Mouse (Mus musculus) hindbrain, embryonic 16.5 days (tissue): ENCODE data around the gene Tfb1m. TPM values are rescaled to one million over a fixed set of nuclear protein-coding genes. Genes with fewer than 3 reads are reported as not detected.
A peak's percentile ranks its signal among the peaks of the same experiment; 100 is the strongest.

Source experiments
- ATAC-seq: fragments of 200-750 bp; cut with Nextera tagmentation; 2 replicates; pipeline ENCODE4 v1.8.0; 2017; ENCODE audit warnings: moderate TSS enrichment, moderate library complexity
- H3K27ac ChIP-seq: fragments of 300-500 bp; sonication (generic); 2 replicates; pipeline ENCODE4 v1.5.1; 2014; ENCODE audit warnings: low read depth, mild to moderate bottlenecking, control low read depth, low read length, moderate library complexity
- H3K27me3 ChIP-seq: fragments of 300-500 bp; sonication (generic); replicated peaks from 2 replicates; pipeline ENCODE4 v1.6.1; 2014; ENCODE audit warnings: low read length; ENCODE audit not compliant: control insufficient read depth, insufficient read depth
- H3K36me3 ChIP-seq: fragments of 300-500 bp; sonication (generic); 2 replicates; pipeline ENCODE4 v1.6.1; 2014; ENCODE audit warnings: mild to moderate bottlenecking, low read length, moderate library complexity, mixed read lengths; ENCODE audit not compliant: control insufficient read depth, insufficient read depth
- H3K4me1 ChIP-seq: fragments of 300-500 bp; sonication (generic); 2 replicates; pipeline ENCODE4 v1.6.1; 2014; ENCODE audit warnings: low read depth, low read length; ENCODE audit not compliant: control insufficient read depth, insufficient read depth
- H3K4me2 ChIP-seq: fragments of 300-500 bp; sonication (generic); 2 replicates; pipeline ENCODE4 v1.6.1; 2014; ENCODE audit warnings: mild to moderate bottlenecking, low read length, control low read depth, moderate library complexity
- H3K4me3 ChIP-seq: fragments of 300-500 bp; sonication (generic); 2 replicates; pipeline ENCODE4 v1.5.1; 2014; ENCODE audit warnings: mild to moderate bottlenecking, low read length, control low read depth, moderate library complexity
- H3K9ac ChIP-seq: fragments of 300-500 bp; sonication (generic); 2 replicates; pipeline ENCODE4 v1.6.1; 2014; ENCODE audit warnings: low read depth, mild to moderate bottlenecking, control low read depth, low read length, moderate library complexity
- H3K9me3 ChIP-seq: fragments of 300-500 bp; sonication (generic); 2 replicates; pipeline ENCODE4 v1.6.1; 2014; ENCODE audit warnings: mild to moderate bottlenecking, low read length, moderate library complexity; ENCODE audit not compliant: control insufficient read depth
- WGBS: fragments of 180-500 bp; shearing (Covaris S2); extraction: QIAGEN DNeasy Blood & Tissue Kit; methylation state at CpG from one replicate; pipeline ENCODE4 v1.1.7; 2014; 5-methylcytosine and 5-hydroxymethylcytosine counted together
- polyA plus RNA-seq: library from polyadenylated mRNA; unstranded; fragments of >200 nt; fragmentation: Nextera tagmentation; extraction: Ambion mirVana; gene quantifications from 2 replicates; pipeline ENCODE4 v1.2.1, GENCODE M21; 2015

Gene Tfb1m
- polyA plus RNA-seq, 1 experiment from 2014 or later: 13.3 TPM

- no peak overlapping the region for H3K27ac ChIP-seq
- H3K9me3 ChIP-seq: no peaks in the 10 kb centered on the region
- H3K36me3 ChIP-seq: no peaks in the 10 kb centered on the region
- H3K27me3 ChIP-seq: no peaks in the 10 kb centered on the region
- no peak for ATAC-seq
- no peak overlapping the region for H3K4me3 ChIP-seq
- no peak overlapping the region for H3K9ac ChIP-seq
- WGBS: 71% methylated on average over 6 of the region's 6 CpGs
- H3K4me2 ChIP-seq: no peak overlapping the region
- no peaks in the 10 kb centered on the region for H3K4me1 ChIP-seq
Measured at GRCm38 (mm10) chr17:3527841-3528471, 29.6 kb downstream of the Tfb1m start.

- H3K9me3 ChIP-seq: no peaks in the 10 kb centered on the region
- H3K4me3 ChIP-seq: no peak overlapping the region
- H3K27me3 ChIP-seq: no peaks in the 10 kb centered on the region
- H3K4me2 ChIP-seq: no peak overlapping the region
- no peak overlapping the region for H3K9ac ChIP-seq
- H3K27ac ChIP-seq: no peak overlapping the region
- no peak for ATAC-seq
- 0 out of 2 replicates have a peak, but pooled peaks cover 4% of the 10 kb centered on the region for H3K36me3 ChIP-seq
- 96% methylated on average over 5 of the region's 5 CpGs for WGBS
- no peaks in the 10 kb centered on the region for H3K4me1 ChIP-seq
Measured at GRCm38 (mm10) chr17:3520344-3520743, 37.2 kb downstream of the Tfb1m start.

- WGBS: 35% methylated on average over 9 of the region's 9 CpGs
- H3K36me3 ChIP-seq: 0 out of 2 replicates have a peak, but pooled peaks cover 6% of the 10 kb centered on the region
- no peaks in the 10 kb centered on the region for H3K27me3 ChIP-seq
- no peak for ATAC-seq
- no peak overlapping the region for H3K9ac ChIP-seq
- H3K4me3 ChIP-seq: no peak overlapping the region
- no peak overlapping the region for H3K4me2 ChIP-seq
- no peaks in the 10 kb centered on the region for H3K9me3 ChIP-seq
- H3K4me1 ChIP-seq: no peaks in the 10 kb centered on the region
- no peak overlapping the region for H3K27ac ChIP-seq
Measured at GRCm38 (mm10) chr17:3516406-3516805, 41.2 kb downstream of the Tfb1m start.

- no peaks in the 10 kb centered on the region for H3K9me3 ChIP-seq
- H3K27me3 ChIP-seq: no peaks in the 10 kb centered on the region
- no peak overlapping the region for H3K4me2 ChIP-seq
- WGBS: 91% methylated on average over 8 of the region's 8 CpGs
- ATAC-seq: no peak
- no peak overlapping the region for H3K4me3 ChIP-seq
- H3K9ac ChIP-seq: no peak overlapping the region
- H3K36me3 ChIP-seq: 0 out of 2 replicates have a peak, but pooled peaks cover 6% of the 10 kb centered on the region
- no peak overlapping the region for H3K27ac ChIP-seq
- no peaks in the 10 kb centered on the region for H3K4me1 ChIP-seq
Measured at GRCm38 (mm10) chr17:3515851-3516250, 41.7 kb downstream of the Tfb1m start.

- H3K4me1 ChIP-seq: no peaks in the 10 kb centered on the region
- no peak overlapping the region for H3K27ac ChIP-seq
- WGBS: 88% methylated on average over 5 of the region's 5 CpGs
- no peaks in the 10 kb centered on the region for H3K9me3 ChIP-seq
- no peak overlapping the region for H3K4me3 ChIP-seq
- no peaks in the 10 kb centered on the region for H3K27me3 ChIP-seq
- H3K36me3 ChIP-seq: 0 out of 2 replicates have a peak, but pooled peaks cover 6% of the 10 kb centered on the region
- no peak overlapping the region for H3K4me2 ChIP-seq
- ATAC-seq: no peak
- H3K9ac ChIP-seq: no peak overlapping the region
Measured at GRCm38 (mm10) chr17:3514316-3514715, 43.3 kb downstream of the Tfb1m start.

GRCm38 (mm10) chr17:3509841-3510240 is 47.7 kb downstream of the Tfb1m start:
- H3K36me3 ChIP-seq: 0 out of 2 replicates have a peak, but pooled peaks cover under 1% of the 10 kb centered on the region
- H3K4me3 ChIP-seq: no peak overlapping the region
- WGBS: 0% methylated on average over 1 of the region's 1 CpGs
- no peaks in the 10 kb centered on the region for H3K9me3 ChIP-seq
- ATAC-seq: peak; percentile 83
- no peak overlapping the region for H3K27ac ChIP-seq
- H3K27me3 ChIP-seq: no peaks in the 10 kb centered on the region
- H3K4me2 ChIP-seq: no peak overlapping the region
- H3K9ac ChIP-seq: no peak overlapping the region
- no peaks in the 10 kb centered on the region for H3K4me1 ChIP-seq

GRCm38 (mm10) chr17:3506508-3506907 is 51.1 kb downstream of the Tfb1m start:
- no peaks in the 10 kb centered on the region for H3K27me3 ChIP-seq
- no peaks in the 10 kb centered on the region for H3K4me1 ChIP-seq
- no peak overlapping the region for H3K9ac ChIP-seq
- H3K4me3 ChIP-seq: no peak overlapping the region
- no peak overlapping the region for H3K4me2 ChIP-seq
- H3K9me3 ChIP-seq: no peaks in the 10 kb centered on the region
- no peaks in the 10 kb centered on the region for H3K36me3 ChIP-seq
- WGBS: 93% methylated on average over 8 of the region's 8 CpGs
- ATAC-seq: no peak
- H3K27ac ChIP-seq: no peak overlapping the region

GRCm38 (mm10) chr17:3505711-3506110 is 51.9 kb downstream of the Tfb1m start:
- Histone ChIP-seq H3K4me2 (no peak overlapping the region), H3K4me1 (no peaks in the 10 kb centered on the region), H3K36me3 (no peaks in the 10 kb centered on the region), H3K9ac (no peak overlapping the region), H3K4me3 (no peak overlapping the region), H3K27me3 (no peaks in the 10 kb centered on the region), H3K9me3 (no peaks in the 10 kb centered on the region), H3K27ac (no peak overlapping the region)
- WGBS: 71% methylated on average over 1 of the region's 1 CpGs
- no peak for ATAC-seq

- Histone ChIP-seq H3K4me1 (no peaks in the 10 kb centered on the region), H3K36me3 (no peaks in the 10 kb centered on the region), H3K4me3 (no peak overlapping the region), H3K9me3 (no peaks in the 10 kb centered on the region), H3K4me2 (no peak overlapping the region), H3K27ac (no peak overlapping the region), H3K27me3 (no peaks in the 10 kb centered on the region), H3K9ac (no peak overlapping the region)
- ATAC-seq: no peak
- 87% methylated on average over 4 of the region's 4 CpGs for WGBS
Measured at GRCm38 (mm10) chr17:3500936-3501335, 56.6 kb downstream of the Tfb1m start.
